Mouse (Mus musculus) frontal cortex, adult 2 months (tissue): ENCODE results near the gene Ipmk. TPM values are rescaled to one million over a fixed set of nuclear protein-coding genes. Genes with fewer than 3 reads are reported as not detected.

Experiments
- polyA plus RNA-seq: library from polyadenylated mRNA; depleted of rRNA; stranded (reverse); fragments of >200 nt; gene quantifications from 2 replicates; pipeline ENCODE4 v1.2.3, GENCODE M21; 2012; rRNA removed

Ipmk gene
- polyA plus RNA-seq, 1 experiment, result 18.5 TPM

Other genes with a start within 250 kb of the Ipmk start
- gene Bicc1, start 188.1 kb upstream of the Ipmk start, polyA plus RNA-seq, result 3.5 and 4.7 TPM in 2 replicates
- 24.5 and 25.2 TPM in 2 replicates for gene Tfam, start 109.5 kb upstream of the Ipmk start, polyA plus RNA-seq
- gene Ube2d1, start 62.5 kb upstream of the Ipmk start, polyA plus RNA-seq, result 96.7 and 106 TPM in 2 replicates
- 167 and 178 TPM in 2 replicates for gene Cisd1, start 2.8 kb upstream of the Ipmk start, polyA plus RNA-seq